Mouse (Mus musculus): ENCODE results near the gene Lrrc4. TPM values are rescaled to one million over a fixed set of nuclear protein-coding genes. Genes with fewer than 3 reads are reported as not detected.

Gene Lrrc4
- polyA plus RNA-seq, 2 experiments = 0.61 to 0.99 TPM

- H3K9me3 ChIP-seq (ENCODE audit: control insufficient read depth, low read length) = no peaks in the 10 kb centered on the region
- TF ChIP-seq POLR2A (IDR thresholded peaks at IDR 0.05; ENCODE audit: borderline replicate concordance, extremely low read depth, insufficient read depth, insufficient read length) = no peak
- ATAC-seq (ENCODE audit: low FRiP score, low read depth) (no peak), DNase-seq (ENCODE audit: low spot score) (no peak)
- no peak overlapping the region for H3K4me2 ChIP-seq (replicated peaks; ENCODE audit: low read depth, low read length, severe bottlenecking)
- peaks cover 29% of the 10 kb centered on the region for H3K36me3 ChIP-seq (ENCODE audit: control insufficient read depth, insufficient read depth, low read length)
- no peak overlapping the region for H3K4me3 ChIP-seq (replicated peaks; ENCODE audit: low read length)
- H3K27me3 ChIP-seq (ENCODE audit: control insufficient read depth, insufficient read depth, low read length) = no peaks in the 10 kb centered on the region
- peaks cover 6% of the 10 kb centered on the region; the same call in 1 of the 2 replicates for H3K4me1 ChIP-seq (ENCODE audit: control insufficient read depth, insufficient read depth, low read length)
- H3K9ac ChIP-seq (ENCODE audit: low read depth, low read length, severe bottlenecking) = no peak overlapping the region
- no peak overlapping the region for H3K27ac ChIP-seq (replicated peaks; ENCODE audit: low read depth, low read length)
- 43% methylated on average over 1 of the region's 1 CpGs for WGBS
Observed at GRCm38 (mm10) chr6:28875333-28875732, 43.8 kb upstream of the Lrrc4 start.

GRCm38 (mm10) chr6:28874759-28875158, 43.2 kb upstream of the Lrrc4 start:
- no peaks in the 10 kb centered on the region for H3K9me3 ChIP-seq (ENCODE audit: control insufficient read depth, low read length)
- H3K4me2 ChIP-seq (replicated peaks; ENCODE audit: low read depth, low read length, severe bottlenecking) = no peak overlapping the region
- DNase-seq (ENCODE audit: low spot score) (no peak), ATAC-seq (ENCODE audit: low FRiP score, low read depth) (no peak)
- no peak overlapping the region for H3K27ac ChIP-seq (replicated peaks; ENCODE audit: low read depth, low read length)
- H3K4me1 ChIP-seq (ENCODE audit: control insufficient read depth, insufficient read depth, low read length) = peaks cover 6% of the 10 kb centered on the region; the same call in 1 of the 2 replicates
- no peak overlapping the region for H3K4me3 ChIP-seq (replicated peaks; ENCODE audit: low read length)
- no peaks in the 10 kb centered on the region for H3K27me3 ChIP-seq (ENCODE audit: control insufficient read depth, insufficient read depth, low read length)
- H3K9ac ChIP-seq (ENCODE audit: low read depth, low read length, severe bottlenecking) = no peak overlapping the region
- peaks cover 24% of the 10 kb centered on the region; the same call in 1 of the 2 replicates for H3K36me3 ChIP-seq (ENCODE audit: control insufficient read depth, insufficient read depth, low read length)
- 88% methylated on average over 5 of the region's 5 CpGs for WGBS
- no peak for TF ChIP-seq POLR2A (IDR thresholded peaks at IDR 0.05; ENCODE audit: borderline replicate concordance, extremely low read depth, insufficient read depth, insufficient read length)

- Histone ChIP-seq H3K4me1 (ENCODE audit: control insufficient read depth, insufficient read depth, low read length) (peaks cover 6% of the 10 kb centered on the region; the same call in 1 of the 2 replicates), H3K4me2 (replicated peaks; ENCODE audit: low read depth, low read length, severe bottlenecking) (no peak overlapping the region), H3K4me3 (replicated peaks; ENCODE audit: low read length) (no peak overlapping the region), H3K27me3 (ENCODE audit: control insufficient read depth, insufficient read depth, low read length) (no peaks in the 10 kb centered on the region), H3K27ac (replicated peaks; ENCODE audit: low read depth, low read length) (no peak overlapping the region), H3K9me3 (ENCODE audit: control insufficient read depth, low read length) (no peaks in the 10 kb centered on the region), H3K36me3 (ENCODE audit: control insufficient read depth, insufficient read depth, low read length) (peaks cover 23% of the 10 kb centered on the region; the same call in 1 of the 2 replicates), H3K9ac (ENCODE audit: low read depth, low read length, severe bottlenecking) (no peak overlapping the region)
- no peak for DNase-seq (ENCODE audit: low spot score)
- WGBS = 83% methylated on average over 11 of the region's 11 CpGs
- ATAC-seq (ENCODE audit: low FRiP score, low read depth) = no peak
- no peak for TF ChIP-seq POLR2A (IDR thresholded peaks at IDR 0.05; ENCODE audit: borderline replicate concordance, extremely low read depth, insufficient read depth, insufficient read length)
Observed at GRCm38 (mm10) chr6:28874053-28874452, 42.5 kb upstream of the Lrrc4 start.

GRCm38 (mm10) chr6:28872421-28872795, 40.9 kb upstream of the Lrrc4 start:
- Histone ChIP-seq H3K9me3 (ENCODE audit: control insufficient read depth, low read length) (no peaks in the 10 kb centered on the region), H3K27me3 (ENCODE audit: control insufficient read depth, insufficient read depth, low read length) (no peaks in the 10 kb centered on the region), H3K4me2 (replicated peaks; ENCODE audit: low read depth, low read length, severe bottlenecking) (no peak overlapping the region), H3K4me1 (ENCODE audit: control insufficient read depth, insufficient read depth, low read length) (peaks cover 10% of the 10 kb centered on the region; the same call in 1 of the 2 replicates), H3K4me3 (replicated peaks; ENCODE audit: low read length) (no peak overlapping the region), H3K9ac (ENCODE audit: low read depth, low read length, severe bottlenecking) (no peak overlapping the region), H3K36me3 (ENCODE audit: control insufficient read depth, insufficient read depth, low read length) (peaks cover 20% of the 10 kb centered on the region; the same call in 1 of the 2 replicates), H3K27ac (replicated peaks; ENCODE audit: low read depth, low read length) (no peak overlapping the region)
- WGBS = 96% methylated on average over 3 of the region's 3 CpGs
- DNase-seq (ENCODE audit: low spot score) (no peak), ATAC-seq (ENCODE audit: low FRiP score, low read depth) (no peak)
- no peak for TF ChIP-seq POLR2A (IDR thresholded peaks at IDR 0.05; ENCODE audit: borderline replicate concordance, extremely low read depth, insufficient read depth, insufficient read length)

GRCm38 (mm10) chr6:28871725-28872420, 40.3 kb upstream of the Lrrc4 start:
- no peak for ATAC-seq (ENCODE audit: low FRiP score, low read depth)
- H3K27me3 ChIP-seq (ENCODE audit: control insufficient read depth, insufficient read depth, low read length) = no peaks in the 10 kb centered on the region
- 86% methylated on average over 5 of the region's 5 CpGs for WGBS
- no peak overlapping the region for H3K4me3 ChIP-seq (replicated peaks; ENCODE audit: low read length)
- H3K9me3 ChIP-seq (ENCODE audit: control insufficient read depth, low read length) = no peaks in the 10 kb centered on the region
- no peak overlapping the region for H3K4me2 ChIP-seq (replicated peaks; ENCODE audit: low read depth, low read length, severe bottlenecking)
- peaks cover 17% of the 10 kb centered on the region; the same call in 1 of the 2 replicates for H3K36me3 ChIP-seq (ENCODE audit: control insufficient read depth, insufficient read depth, low read length)
- H3K27ac ChIP-seq (replicated peaks; ENCODE audit: low read depth, low read length) = no peak overlapping the region
- DNase-seq (ENCODE audit: low spot score) = no peak
- no peak for TF ChIP-seq POLR2A (IDR thresholded peaks at IDR 0.05; ENCODE audit: borderline replicate concordance, extremely low read depth, insufficient read depth, insufficient read length)
- peaks cover 8% of the 10 kb centered on the region; the same call in 1 of the 2 replicates for H3K4me1 ChIP-seq (ENCODE audit: control insufficient read depth, insufficient read depth, low read length)
- no peak overlapping the region for H3K9ac ChIP-seq (ENCODE audit: low read depth, low read length, severe bottlenecking)

Measured in limb, embryonic 14.5 days (tissue).